Mouse (Mus musculus): ENCODE results near the gene Sphk2. TPM values are rescaled to one million over a fixed set of nuclear protein-coding genes. Genes with fewer than 3 reads are reported as not detected.

Gene Sphk2
- polyA plus RNA-seq (2015; fragmentation: Nextera tagmentation; extraction: Ambion mirVana) = 25.1 and 26.3 TPM in 2 replicates

GRCm38 (mm10) chr7:45717918-45718297, at the start of gene Sphk2:
Gene Sphk2 (minus strand): TSS chr7:45718002.
- no peaks in the 10 kb centered on the region for H3K27me3 ChIP-seq
- peak within 1 kb of the TSS; percentile 91 for H3K4me2 ChIP-seq
- peak within 1 kb of the TSS; percentile 96 for H3K9ac ChIP-seq
- peak within 1 kb of the TSS; percentile 90 for H3K4me3 ChIP-seq
- H3K9me3 ChIP-seq = no peaks in the 10 kb centered on the region
- peaks cover 62% of the 10 kb centered on the region for H3K4me1 ChIP-seq (replicated peaks)
- peak within 1 kb of the TSS; percentile 92 for H3K27ac ChIP-seq (replicated peaks)
- H3K36me3 ChIP-seq = peaks cover 47% of the 10 kb centered on the region
- under 1% methylated on average over 41 of the region's 41 CpGs for WGBS
- ATAC-seq (ENCODE audit: low read depth) = peak; percentile 64

- H3K4me2 ChIP-seq = no peak overlapping the region
- H3K4me3 ChIP-seq = no peak overlapping the region
- no peak for ATAC-seq (ENCODE audit: low read depth)
- H3K36me3 ChIP-seq = no peaks in the 10 kb centered on the region
- 96% methylated on average over 6 of the region's 6 CpGs for WGBS
- no peak overlapping the region for H3K9ac ChIP-seq
- no peak overlapping the region for H3K27ac ChIP-seq (replicated peaks)
- no peaks in the 10 kb centered on the region for H3K4me1 ChIP-seq (replicated peaks)
- H3K9me3 ChIP-seq = no peaks in the 10 kb centered on the region
- H3K27me3 ChIP-seq = no peaks in the 10 kb centered on the region
Measured at GRCm38 (mm10) chr7:45767500-45767899, 49.7 kb upstream of the Sphk2 start.

GRCm38 (mm10) chr7:45766764-45767163, 49.0 kb upstream of the Sphk2 start:
- Histone ChIP-seq H3K9me3 (no peaks in the 10 kb centered on the region), H3K4me2 (no peak overlapping the region), H3K27me3 (no peaks in the 10 kb centered on the region), H3K4me3 (no peak overlapping the region), H3K4me1 (replicated peaks) (no peaks in the 10 kb centered on the region), H3K36me3 (no peaks in the 10 kb centered on the region), H3K9ac (no peak overlapping the region), H3K27ac (replicated peaks) (no peak overlapping the region)
- ATAC-seq (ENCODE audit: low read depth) = no peak
- WGBS = 63% methylated on average over 8 of the region's 8 CpGs

GRCm38 (mm10) chr7:45765995-45766394, 48.2 kb upstream of the Sphk2 start:
- Histone ChIP-seq H3K27me3 (0 out of 2 replicates have a peak, but pooled peaks cover 2% of the 10 kb centered on the region), H3K9me3 (no peaks in the 10 kb centered on the region), H3K4me2 (no peak overlapping the region), H3K36me3 (no peaks in the 10 kb centered on the region), H3K4me1 (replicated peaks) (no peaks in the 10 kb centered on the region), H3K27ac (replicated peaks) (no peak overlapping the region), H3K9ac (no peak overlapping the region), H3K4me3 (no peak overlapping the region)
- ATAC-seq (ENCODE audit: low read depth) = no peak
- 67% methylated on average over 8 of the region's 8 CpGs for WGBS

GRCm38 (mm10) chr7:45760151-45760550, 42.3 kb upstream of the Sphk2 start:
- WGBS = 68% methylated on average over 5 of the region's 5 CpGs

GRCm38 (mm10) chr7:45759400-45759799, 41.6 kb upstream of the Sphk2 start:
- H3K9me3 ChIP-seq = no peaks in the 10 kb centered on the region
- H3K4me1 ChIP-seq (replicated peaks) = peaks cover 6% of the 10 kb centered on the region
- WGBS = 5% methylated on average over 26 of the region's 27 CpGs
- H3K9ac ChIP-seq = peak overlapping the region; percentile 34; the same call in 1 of the 2 replicates
- H3K4me2 ChIP-seq = peak overlapping the region; percentile 30
- H3K27ac ChIP-seq (replicated peaks) = no peak overlapping the region
- peak overlapping the region; percentile 6; the same call in 1 of the 2 replicates for H3K4me3 ChIP-seq
- H3K27me3 ChIP-seq = peaks cover 38% of the 10 kb centered on the region
- no peak for ATAC-seq (ENCODE audit: low read depth)
- H3K36me3 ChIP-seq = no peaks in the 10 kb centered on the region

More at GRCm38 (mm10) chr7:45760151-45760550, 42.3 kb upstream of the Sphk2 start:
- H3K4me3 ChIP-seq = no peak overlapping the region
- H3K27me3 ChIP-seq = peaks cover 38% of the 10 kb centered on the region
- H3K36me3 ChIP-seq = no peaks in the 10 kb centered on the region
- H3K4me1 ChIP-seq (replicated peaks) = peaks cover 6% of the 10 kb centered on the region
- H3K9ac ChIP-seq = no peak overlapping the region
- H3K4me2 ChIP-seq = no peak overlapping the region
- H3K9me3 ChIP-seq = no peaks in the 10 kb centered on the region
- no peak overlapping the region for H3K27ac ChIP-seq (replicated peaks)
- ATAC-seq (ENCODE audit: low read depth) = no peak

GRCm38 (mm10) chr7:45755703-45756102, 37.9 kb upstream of the Sphk2 start:
- H3K4me2 ChIP-seq = no peak overlapping the region
- WGBS = 60% methylated on average over 6 of the region's 6 CpGs
- no peak overlapping the region for H3K27ac ChIP-seq (replicated peaks)
- ATAC-seq (ENCODE audit: low read depth) = no peak
- no peaks in the 10 kb centered on the region for H3K9me3 ChIP-seq
- peaks cover 33% of the 10 kb centered on the region for H3K27me3 ChIP-seq
- no peak overlapping the region for H3K4me3 ChIP-seq
- no peak overlapping the region for H3K9ac ChIP-seq
- H3K36me3 ChIP-seq = no peaks in the 10 kb centered on the region
- peaks cover 6% of the 10 kb centered on the region for H3K4me1 ChIP-seq (replicated peaks)

GRCm38 (mm10) chr7:45750162-45750561, 32.4 kb upstream of the Sphk2 start:
- Histone ChIP-seq H3K9me3 (no peaks in the 10 kb centered on the region), H3K4me3 (no peak overlapping the region), H3K4me1 (replicated peaks) (peaks cover 12% of the 10 kb centered on the region; the same call in 1 of the 2 replicates), H3K4me2 (no peak overlapping the region), H3K27ac (replicated peaks) (no peak overlapping the region), H3K9ac (no peak overlapping the region), H3K27me3 (no peaks in the 10 kb centered on the region), H3K36me3 (no peaks in the 10 kb centered on the region)
- no peak for ATAC-seq (ENCODE audit: low read depth)
- 83% methylated on average over 9 of the region's 9 CpGs for WGBS

- H3K4me2 ChIP-seq = no peak overlapping the region
- WGBS = 50% methylated on average over 8 of the region's 10 CpGs
- 0 out of 2 replicates have a peak overlapping the region, but pooled peaks have one; percentile 43 for H3K9ac ChIP-seq
- H3K27ac ChIP-seq (replicated peaks) = 0 out of 2 replicates have a peak overlapping the region, but pooled peaks have one; percentile 1
- no peaks in the 10 kb centered on the region for H3K9me3 ChIP-seq
- no peak overlapping the region for H3K4me3 ChIP-seq
- peaks cover 12% of the 10 kb centered on the region; the same call in 1 of the 2 replicates for H3K4me1 ChIP-seq (replicated peaks)
- ATAC-seq (ENCODE audit: low read depth) = no peak
- H3K27me3 ChIP-seq = no peaks in the 10 kb centered on the region
- H3K36me3 ChIP-seq = no peaks in the 10 kb centered on the region
Measured at GRCm38 (mm10) chr7:45749401-45749800, 31.6 kb upstream of the Sphk2 start.

- Histone ChIP-seq H3K9me3 (no peaks in the 10 kb centered on the region), H3K27me3 (no peaks in the 10 kb centered on the region), H3K9ac (no peak overlapping the region), H3K27ac (replicated peaks) (no peak overlapping the region), H3K4me2 (no peak overlapping the region), H3K4me3 (no peak overlapping the region), H3K4me1 (replicated peaks) (peaks cover 12% of the 10 kb centered on the region; the same call in 1 of the 2 replicates), H3K36me3 (no peaks in the 10 kb centered on the region)
- no peak for ATAC-seq (ENCODE audit: low read depth)
- WGBS = 87% methylated on average over 7 of the region's 7 CpGs
Measured at GRCm38 (mm10) chr7:45748110-45748509, 30.3 kb upstream of the Sphk2 start.

- H3K4me3 ChIP-seq = no peak overlapping the region
- no peaks in the 10 kb centered on the region for H3K36me3 ChIP-seq
- ATAC-seq (ENCODE audit: low read depth) = no peak
- WGBS = 88% methylated on average over 5 of the region's 5 CpGs
- no peaks in the 10 kb centered on the region for H3K9me3 ChIP-seq
- no peak overlapping the region for H3K27ac ChIP-seq (replicated peaks)
- H3K27me3 ChIP-seq = no peaks in the 10 kb centered on the region
- no peak overlapping the region for H3K4me2 ChIP-seq
- peaks cover 12% of the 10 kb centered on the region; the same call in 1 of the 2 replicates for H3K4me1 ChIP-seq (replicated peaks)
- H3K9ac ChIP-seq = no peak overlapping the region
Measured at GRCm38 (mm10) chr7:45747450-45747849, 29.6 kb upstream of the Sphk2 start.

- no peak for ATAC-seq (ENCODE audit: low read depth)
- no peaks in the 10 kb centered on the region for H3K9me3 ChIP-seq
- no peak overlapping the region for H3K4me3 ChIP-seq
- H3K4me1 ChIP-seq (replicated peaks) = peaks cover 12% of the 10 kb centered on the region; the same call in 1 of the 2 replicates
- no peak overlapping the region for H3K27ac ChIP-seq (replicated peaks)
- peaks cover 9% of the 10 kb centered on the region; the same call in 1 of the 2 replicates for H3K27me3 ChIP-seq
- WGBS = 66% methylated on average over 6 of the region's 6 CpGs
- no peaks in the 10 kb centered on the region for H3K36me3 ChIP-seq
- H3K4me2 ChIP-seq = no peak overlapping the region
- H3K9ac ChIP-seq = no peak overlapping the region
Measured at GRCm38 (mm10) chr7:45746518-45746917, 28.7 kb upstream of the Sphk2 start.

GRCm38 (mm10) chr7:45744387-45744786, 26.6 kb upstream of the Sphk2 start:
- 42% methylated on average over 2 of the region's 2 CpGs for WGBS
- H3K36me3 ChIP-seq = no peaks in the 10 kb centered on the region
- no peak overlapping the region for H3K4me3 ChIP-seq
- no peak for ATAC-seq (ENCODE audit: low read depth)
- H3K4me2 ChIP-seq = no peak overlapping the region
- H3K27me3 ChIP-seq = peaks cover 11% of the 10 kb centered on the region; the same call in 1 of the 2 replicates
- no peak overlapping the region for H3K9ac ChIP-seq
- no peaks in the 10 kb centered on the region for H3K9me3 ChIP-seq
- peaks cover 9% of the 10 kb centered on the region; the same call in 1 of the 2 replicates for H3K4me1 ChIP-seq (replicated peaks)
- no peak overlapping the region for H3K27ac ChIP-seq (replicated peaks)

Measured in neural tube, embryonic 13.5 days (tissue).